Mouse (Mus musculus) forebrain, embryonic 14.5 days (tissue): ENCODE measurements around the gene H2-Ob. TPM values are rescaled to one million over a fixed set of nuclear protein-coding genes. Genes with fewer than 3 reads are reported as not detected.
A peak's percentile ranks its signal among the peaks of the same experiment; 100 is the strongest.

ENCODE experiments used
- ATAC-seq: fragments of 200-750 bp; cut with Nextera tagmentation; 2 replicates; pipeline ENCODE4 v1.8.0; 2017; ENCODE audit warnings: mild to moderate bottlenecking, moderate library complexity
- DNase-seq: peaks from one replicate; pipeline ENCODE4 v3.0.0-alpha.2; 2015; ENCODE audit warnings: low spot score
- H3K27ac ChIP-seq: fragments of 300-500 bp; sonication (generic); 2 replicates; pipeline ENCODE4 v1.5.1; 2014; ENCODE audit warnings: low read depth, mild to moderate bottlenecking, control low read depth, low read length, moderate library complexity
- H3K27me3 ChIP-seq: fragments of 300-500 bp; sonication (generic); replicated peaks from 2 replicates; pipeline ENCODE4 v1.6.1; 2014; ENCODE audit warnings: low read length, control low read depth, mixed read lengths; ENCODE audit not compliant: control insufficient read depth, insufficient read depth
- H3K36me3 ChIP-seq: fragments of 300-500 bp; sonication (generic); 2 replicates; pipeline ENCODE4 v1.6.1; 2014; ENCODE audit warnings: low read length, control low read depth; ENCODE audit not compliant: control insufficient read depth, insufficient read depth
- H3K4me1 ChIP-seq: fragments of 300-500 bp; sonication (generic); 2 replicates; pipeline ENCODE4 v1.6.1; 2014; ENCODE audit warnings: antibody characterized with exemption, low read length, control low read depth; ENCODE audit not compliant: control insufficient read depth, insufficient read depth
- H3K4me2 ChIP-seq: fragments of 300-500 bp; sonication (generic); 2 replicates; pipeline ENCODE4 v1.6.1; 2014; ENCODE audit warnings: mild to moderate bottlenecking, control low read depth, low read length
- H3K4me3 ChIP-seq: fragments of 300-500 bp; sonication (generic); 2 replicates; pipeline ENCODE4 v1.5.1; 2014; ENCODE audit warnings: low read depth, low read length, control low read depth
- H3K9ac ChIP-seq: fragments of 300-500 bp; sonication (generic); 2 replicates; pipeline ENCODE4 v1.6.1; 2014; ENCODE audit warnings: mild to moderate bottlenecking, low read length, control low read depth, moderate library complexity
- H3K9me3 ChIP-seq: fragments of 300-500 bp; sonication (generic); replicated peaks from 2 replicates; pipeline ENCODE4 v1.6.1; 2016; ENCODE audit warnings: low read length, control low read depth, mixed read lengths; ENCODE audit not compliant: control insufficient read depth
- WGBS: fragments of 180-500 bp; shearing (Covaris S2); extraction: QIAGEN DNeasy Blood & Tissue Kit; methylation state at CpG from one replicate; pipeline ENCODE4 v1.1.7; 2014; 5-methylcytosine and 5-hydroxymethylcytosine counted together
- polyA plus RNA-seq: library from polyadenylated mRNA; unstranded; fragments of >200 nt; fragmentation: Nextera tagmentation; extraction: Ambion mirVana; gene quantifications from 2 replicates; pipeline ENCODE4 v1.2.1, GENCODE M21; 2014

Gene H2-Ob
- polyA plus RNA-seq, 1 experiment from 2014 or later: 0.18 TPM

- H3K4me2 ChIP-seq: no peak overlapping the region
- H3K4me3 ChIP-seq: no peak overlapping the region
- H3K9me3 ChIP-seq: no peaks in the 10 kb centered on the region
- no peak overlapping the region for H3K27ac ChIP-seq
- H3K36me3 ChIP-seq: no peaks in the 10 kb centered on the region
- H3K9ac ChIP-seq: no peak overlapping the region
- peaks cover 4% of the 10 kb centered on the region; the same call in 1 of the 2 replicates for H3K4me1 ChIP-seq
- no peak for ATAC-seq
- DNase-seq: peak; percentile 11
- 68% methylated on average over 5 of the region's 5 CpGs for WGBS
- H3K27me3 ChIP-seq: peaks cover 19% of the 10 kb centered on the region
Observed at GRCm38 (mm10) chr17:34260551-34260950, 21.8 kb downstream of the H2-Ob start.

- peak; percentile 54 for ATAC-seq
- Histone ChIP-seq H3K4me2 (no peak overlapping the region), H3K27me3 (peaks cover 19% of the 10 kb centered on the region), H3K4me3 (no peak overlapping the region), H3K27ac (no peak overlapping the region), H3K36me3 (no peaks in the 10 kb centered on the region), H3K9me3 (no peaks in the 10 kb centered on the region), H3K9ac (no peak overlapping the region), H3K4me1 (peaks cover 4% of the 10 kb centered on the region; the same call in 1 of the 2 replicates)
- 29% methylated on average over 4 of the region's 4 CpGs for WGBS
- DNase-seq: peak; percentile 92
Observed at GRCm38 (mm10) chr17:34261502-34261901, 22.8 kb downstream of the H2-Ob start.

DNA sequence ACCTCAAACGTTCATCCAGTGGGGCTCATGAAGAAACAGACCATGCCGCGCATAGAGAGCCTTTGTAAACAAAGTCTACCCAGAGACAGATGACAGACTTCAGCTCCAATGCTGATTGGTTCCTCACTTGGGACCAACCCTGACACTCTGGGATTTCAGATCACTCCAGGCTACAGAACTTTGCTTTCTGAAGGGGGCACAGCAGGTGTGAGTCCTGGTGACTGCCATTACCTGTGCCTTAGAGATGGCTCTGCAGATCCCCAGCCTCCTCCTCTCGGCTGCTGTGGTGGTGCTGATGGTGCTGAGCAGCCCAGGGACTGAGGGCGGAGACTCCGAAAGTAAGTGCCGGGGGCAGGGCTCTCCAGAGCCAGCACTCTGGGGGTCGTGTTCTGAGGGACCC lies 24.4 kb downstream of the H2-Ob start:
- H3K4me2 ChIP-seq: peak overlapping the region; percentile 83
- peak; percentile 95 for DNase-seq
- no peak overlapping the region for H3K27ac ChIP-seq
- no peaks in the 10 kb centered on the region for H3K36me3 ChIP-seq
- peak overlapping the region; percentile 33; the same call in 1 of the 2 replicates for H3K9ac ChIP-seq
- H3K27me3 ChIP-seq: peaks cover 19% of the 10 kb centered on the region
- peak; percentile 92 for ATAC-seq
- H3K4me3 ChIP-seq: peak overlapping the region; percentile 42
- no peaks in the 10 kb centered on the region for H3K9me3 ChIP-seq
- 2% methylated on average over 8 of the region's 8 CpGs for WGBS
- H3K4me1 ChIP-seq: peaks cover 4% of the 10 kb centered on the region; the same call in 1 of the 2 replicates

- Histone ChIP-seq H3K36me3 (no peaks in the 10 kb centered on the region), H3K4me2 (peak overlapping the region; percentile 83)
Observed at GRCm38 (mm10) chr17:34263811-34264371, 25.2 kb downstream of the H2-Ob start.

DNA sequence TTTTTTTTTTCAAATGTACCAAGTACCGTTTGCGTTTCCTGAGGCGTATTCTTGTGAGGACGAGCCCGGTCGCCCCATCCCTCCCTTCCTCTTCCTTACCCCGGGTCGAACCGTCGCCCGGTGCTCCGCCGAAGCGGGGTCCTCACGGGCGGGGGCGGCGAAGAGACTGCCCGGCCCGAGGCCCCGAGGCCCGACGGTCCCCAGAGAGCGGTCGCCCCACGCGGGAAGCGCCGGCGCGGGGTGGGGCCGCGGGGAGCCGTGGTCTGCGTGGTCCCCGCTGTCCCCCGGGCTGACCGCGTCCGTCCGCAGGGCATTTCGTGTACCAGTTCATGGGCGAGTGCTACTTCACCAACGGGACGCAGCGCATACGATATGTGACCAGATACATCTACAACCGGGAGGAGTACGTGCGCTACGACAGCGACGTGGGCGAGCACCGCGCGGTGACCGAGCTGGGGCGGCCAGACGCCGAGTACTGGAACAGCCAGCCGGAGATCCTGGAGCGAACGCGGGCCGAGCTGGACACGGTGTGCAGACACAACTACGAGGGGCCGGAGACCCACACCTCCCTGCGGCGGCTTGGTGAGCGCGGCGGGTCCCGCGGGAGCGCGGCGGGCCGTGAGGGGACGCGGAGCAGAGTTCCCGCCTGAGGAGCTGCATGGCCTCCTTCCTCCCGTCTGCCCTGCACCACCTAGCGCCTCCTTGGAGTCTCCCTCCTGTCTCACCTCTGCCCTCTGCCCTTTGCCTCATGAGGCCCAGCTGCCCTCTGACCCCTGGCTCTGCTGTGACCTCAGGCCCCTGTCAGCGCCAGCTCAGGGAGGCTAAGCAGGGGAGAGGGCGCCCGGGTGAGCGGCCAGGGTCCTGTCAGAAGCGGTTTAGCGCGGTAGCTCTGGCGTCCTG lies 26.0 kb downstream of the H2-Ob start:
- Histone ChIP-seq H3K27me3 (peaks cover 19% of the 10 kb centered on the region), H3K9ac (peak overlapping the region; percentile 59), H3K36me3 (no peaks in the 10 kb centered on the region), H3K4me1 (peaks cover 4% of the 10 kb centered on the region; the same call in 1 of the 2 replicates), H3K4me2 (peak overlapping the region; percentile 83), H3K4me3 (peak overlapping the region; percentile 42), H3K9me3 (no peaks in the 10 kb centered on the region), H3K27ac (no peak overlapping the region)
- peak; percentile 38 for DNase-seq
- under 1% methylated on average over 79 of the region's 93 CpGs for WGBS
- ATAC-seq: peak; percentile 49

More at GRCm38 (mm10) chr17:34263811-34264371, 25.2 kb downstream of the H2-Ob start:
- Histone ChIP-seq H3K9ac (0 out of 2 replicates have a peak overlapping the region, but pooled peaks have one; percentile 33), H3K9me3 (no peaks in the 10 kb centered on the region), H3K27me3 (peaks cover 19% of the 10 kb centered on the region), H3K4me3 (peak overlapping the region; percentile 42), H3K4me1 (peaks cover 4% of the 10 kb centered on the region; the same call in 1 of the 2 replicates), H3K27ac (no peak overlapping the region)
- no peak for ATAC-seq
- WGBS: 6% methylated on average over 14 of the region's 14 CpGs
- peak; percentile 45 for DNase-seq

GRCm38 (mm10) chr17:34268262-34268661 lies 29.6 kb downstream of the H2-Ob start:
- DNase-seq (no peak), ATAC-seq (no peak)
- no peak overlapping the region for H3K9ac ChIP-seq
- H3K4me1 ChIP-seq: peaks cover 4% of the 10 kb centered on the region; the same call in 1 of the 2 replicates
- no peaks in the 10 kb centered on the region for H3K9me3 ChIP-seq
- 80% methylated on average over 2 of the region's 2 CpGs for WGBS
- H3K36me3 ChIP-seq: no peaks in the 10 kb centered on the region
- H3K27me3 ChIP-seq: peaks cover 14% of the 10 kb centered on the region
- H3K4me3 ChIP-seq: no peak overlapping the region
- no peak overlapping the region for H3K27ac ChIP-seq
- H3K4me2 ChIP-seq: no peak overlapping the region

DNA sequence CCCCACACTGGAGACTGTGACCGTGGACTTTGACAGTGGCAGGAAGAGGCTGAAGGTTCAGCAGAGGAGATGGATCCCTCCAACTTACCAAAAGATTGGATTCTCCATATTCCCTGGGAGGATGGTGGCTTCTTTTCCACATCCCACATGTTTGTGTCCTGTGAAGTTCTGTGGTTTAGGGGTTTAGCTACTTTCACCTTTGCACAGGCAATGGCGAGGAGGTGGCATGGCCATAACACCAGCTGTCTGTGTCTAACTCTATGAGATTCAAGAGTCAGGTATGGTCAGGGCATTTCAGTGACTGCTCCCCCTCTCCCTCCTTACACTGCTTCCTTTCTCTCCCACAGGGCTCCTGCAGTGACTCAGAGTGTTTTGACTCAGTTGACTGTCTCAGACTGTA lies 30.0 kb downstream of the H2-Ob start:
- DNase-seq: no peak
- WGBS: 95% methylated on average over 2 of the region's 2 CpGs
- ATAC-seq: no peak

GRCm38 (mm10) chr17:34269817-34270216 lies 31.1 kb downstream of the H2-Ob start:
- WGBS: 74% methylated on average over 4 of the region's 4 CpGs
- 0 out of 2 replicates have a peak, but pooled peaks cover 2% of the 10 kb centered on the region for H3K4me1 ChIP-seq
- DNase-seq: no peak
- H3K27me3 ChIP-seq: peaks cover 4% of the 10 kb centered on the region; the same call in 1 of the 2 replicates
- H3K36me3 ChIP-seq: no peaks in the 10 kb centered on the region
- no peak for ATAC-seq
- H3K9ac ChIP-seq: no peak overlapping the region
- no peak overlapping the region for H3K4me2 ChIP-seq
- H3K9me3 ChIP-seq: no peaks in the 10 kb centered on the region
- no peak overlapping the region for H3K4me3 ChIP-seq
- H3K27ac ChIP-seq: no peak overlapping the region

More for the DNA sequence above, 30.0 kb downstream of the H2-Ob start:
- Histone ChIP-seq H3K27ac (no peak overlapping the region), H3K4me3 (no peak overlapping the region), H3K27me3 (peaks cover 13% of the 10 kb centered on the region), H3K9ac (no peak overlapping the region), H3K36me3 (no peaks in the 10 kb centered on the region), H3K4me1 (peaks cover 4% of the 10 kb centered on the region; the same call in 1 of the 2 replicates), H3K4me2 (no peak overlapping the region), H3K9me3 (no peaks in the 10 kb centered on the region)
